Mouse (Mus musculus) ovary, postnatal 14 days (tissue): ENCODE measurements at regions not wholly inside any gene's neighbourhood (a gene's known extent, or its start where the extent isn't known, plus 50 kb on each side); places are given as distances from the start of the nearest gene placed in this dataset.

ENCODE experiments used
- DNase-seq: peaks from one replicate; pipeline ENCODE4 v3.0.0; 2022; ENCODE audit warnings: low spot score

GRCm38 (mm10) chr14:25060285-25060684 is 398.7 kb upstream of the Zmiz1 start:
- DNase-seq, result no peak

- DNase-seq, result no peak
These were observed 395.9 kb upstream of the Zmiz1 start for GRCm38 (mm10) chr14:25063090-25063489.

- no peak for DNase-seq
These were observed 394.6 kb upstream of the Zmiz1 start for GRCm38 (mm10) chr14:25064190-25064947.

GRCm38 (mm10) chr14:25067435-25067834 is 391.6 kb upstream of the Zmiz1 start:
- no peak for DNase-seq

- peak; percentile 34 for DNase-seq
These were observed 390.6 kb upstream of the Zmiz1 start for GRCm38 (mm10) chr14:25068430-25068829.

- no peak for DNase-seq
These were observed 385.8 kb upstream of the Zmiz1 start for GRCm38 (mm10) chr14:25073143-25073542.

- no peak for DNase-seq
These were observed 384.8 kb upstream of the Zmiz1 start for GRCm38 (mm10) chr14:25074022-25074800.

GRCm38 (mm10) chr14:25074891-25075290 is 384.1 kb upstream of the Zmiz1 start:
- no peak for DNase-seq

GRCm38 (mm10) chr14:25080431-25080830 is 378.6 kb upstream of the Zmiz1 start:
- no peak for DNase-seq

GRCm38 (mm10) chr14:25083847-25084246 is 375.1 kb upstream of the Zmiz1 start:
- DNase-seq, result no peak

GRCm38 (mm10) chr14:25096786-25097185 is 362.2 kb upstream of the Zmiz1 start:
- no peak for DNase-seq

GRCm38 (mm10) chr14:25105391-25105790 is 353.6 kb upstream of the Zmiz1 start:
- no peak for DNase-seq

GRCm38 (mm10) chr14:25106451-25106850 is 352.5 kb upstream of the Zmiz1 start:
- no peak for DNase-seq

- DNase-seq, result no peak
These were observed 350.8 kb upstream of the Zmiz1 start for GRCm38 (mm10) chr14:25108101-25108652.

- DNase-seq, result peak; percentile 35
These were observed 350.2 kb upstream of the Zmiz1 start for GRCm38 (mm10) chr14:25108701-25109290.

GRCm38 (mm10) chr14:25109691-25110090 is 349.3 kb upstream of the Zmiz1 start:
- DNase-seq, result no peak

- no peak for DNase-seq
These were observed 346.2 kb upstream of the Zmiz1 start for GRCm38 (mm10) chr14:25112832-25113231.

GRCm38 (mm10) chr14:25113326-25113725 is 345.7 kb upstream of the Zmiz1 start:
- DNase-seq, result no peak

GRCm38 (mm10) chr14:25116424-25116823 is 342.6 kb upstream of the Zmiz1 start:
- peak; percentile 70 for DNase-seq

GRCm38 (mm10) chr14:25119999-25120398 is 339.0 kb upstream of the Zmiz1 start:
- no peak for DNase-seq

- no peak for DNase-seq
These were observed 338.5 kb upstream of the Zmiz1 start for GRCm38 (mm10) chr14:25120506-25120905.

- DNase-seq, result no peak
These were observed 335.9 kb upstream of the Zmiz1 start for GRCm38 (mm10) chr14:25122971-25123535.
